Mouse (Mus musculus) spleen, adult 2 months (tissue): ENCODE results near the gene Cradd.

Experiments used
- CTCF ChIP-seq: fragments of 200-500 bp; IDR thresholded peaks from 2 replicates; pipeline ENCODE4 v1.5.1; 2011; ENCODE audit warnings: mild to moderate bottlenecking, inconsistent platforms; ENCODE audit not compliant: insufficient read depth, insufficient read length, insufficient replicate concordance; ENCODE audit errors: extremely low read depth
- POLR2A ChIP-seq: fragments of 200-500 bp; IDR thresholded peaks from 2 replicates; pipeline ENCODE4 v1.6.1; 2011; ENCODE audit warnings: low read depth, low read length, inconsistent platforms

DNA sequence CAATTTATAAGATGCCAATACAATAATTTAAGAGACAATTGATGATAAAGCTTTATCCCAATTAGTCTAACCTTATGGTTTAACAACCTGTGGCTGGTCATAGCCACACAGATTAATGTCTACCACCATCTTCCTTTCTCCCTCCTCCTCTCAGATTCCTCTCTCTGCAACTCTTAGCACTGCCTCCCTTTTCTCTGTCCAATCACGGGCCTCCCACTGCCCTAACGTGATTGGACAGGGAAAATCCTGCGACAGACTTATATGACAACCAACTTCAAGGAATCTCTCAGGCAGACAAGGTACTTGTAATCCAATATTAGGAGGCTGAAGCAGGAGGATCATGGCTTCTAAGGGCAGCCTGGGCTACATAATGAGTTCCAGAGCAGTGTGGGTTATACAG is 8.7 kb upstream of the Cradd start:
- no peak for TF ChIP-seq CTCF
- no peak for TF ChIP-seq POLR2A
